Mouse (Mus musculus) cerebellum, adult 8-10 months (tissue): Measurements from ENCODE around the gene Gm13283.
"Not testable (repeated sequence)": the region's sequence is repeated elsewhere in the genome, so short reads cannot be mapped to it uniquely, and the experiment has no call there.

Source experiments
- DNase-seq: peaks from one replicate; pipeline ENCODE4 v3.0.0; 2022

Gm13283 gene

GRCm38 (mm10) chr4:88763384-88764018 lies 3.6 kb downstream of the Gm13283 start:
- DNase-seq: peak; percentile 37

GRCm38 (mm10) chr4:88773534-88773933 lies 13.6 kb downstream of the Gm13283 start, which contains the start of gene Gm13290:
Gm13290 (plus strand) TSS chr4:88773834.
- DNase-seq: not testable (repeated sequence)

- DNase-seq: not testable (repeated sequence)
These were observed 16.7 kb downstream of the Gm13283 start, which contains the start of gene Gm13289 for GRCm38 (mm10) chr4:88776622-88777021. Gm13289 (plus strand) TSS chr4:88776922.

GRCm38 (mm10) chr4:88779550-88779949 lies 19.6 kb downstream of the Gm13283 start, which contains the start of gene Gm13272:
Gm13272 (plus strand) TSS chr4:88779850.
- DNase-seq: not testable (repeated sequence)

GRCm38 (mm10) chr4:88780320-88780719 lies 20.4 kb downstream of the Gm13283 start:
- not testable (repeated sequence) for DNase-seq

GRCm38 (mm10) chr4:88781831-88782230 lies 21.9 kb downstream of the Gm13283 start, which contains the start of gene Ifnz:
Ifnz (plus strand) TSS chr4:88782131.
- DNase-seq: not testable (repeated sequence)

GRCm38 (mm10) chr4:88782335-88782734 lies 22.4 kb downstream of the Gm13283 start:
- not testable (repeated sequence) for DNase-seq

GRCm38 (mm10) chr4:88785409-88785808 lies 25.5 kb downstream of the Gm13283 start, which contains the start of gene Gm13276:
Gm13276 (plus strand) TSS chr4:88785709.
- DNase-seq: not testable (repeated sequence)

GRCm38 (mm10) chr4:88788402-88788801 lies 28.5 kb downstream of the Gm13283 start, which contains the start of gene Gm13277:
Gm13277 (plus strand) TSS chr4:88788632.
- DNase-seq: peak; percentile 63

- not testable (repeated sequence) for DNase-seq
These were observed 31.3 kb downstream of the Gm13283 start, which contains the start of gene Gm13278 for GRCm38 (mm10) chr4:88791250-88791649. Gm13278 (plus strand) TSS chr4:88791550.

- DNase-seq: peak; percentile 85
These were observed 34.2 kb downstream of the Gm13283 start, which contains the start of gene Gm13275 for GRCm38 (mm10) chr4:88793936-88794675. Gm13275 (plus strand) TSS chr4:88794487.

- DNase-seq: not testable (repeated sequence)
These were observed 37.2 kb downstream of the Gm13283 start, which contains the start of gene Gm13279 for GRCm38 (mm10) chr4:88797097-88797496. Gm13279 (plus strand) TSS chr4:88797397.

GRCm38 (mm10) chr4:88799365-88799764 lies 39.4 kb downstream of the Gm13283 start, which contains the start of gene Gm13285:
Gm13285 (plus strand) TSS chr4:88799665.
- DNase-seq: not testable (repeated sequence)

GRCm38 (mm10) chr4:88802954-88803353 lies 43.0 kb downstream of the Gm13283 start, which contains the start of gene Gm13287:
Gm13287 (plus strand) TSS chr4:88803254.
- DNase-seq: not testable (repeated sequence)

GRCm38 (mm10) chr4:88805231-88805630 lies 45.3 kb downstream of the Gm13283 start, which contains the start of gene Gm13288:
Gm13288 (plus strand) TSS chr4:88805531.
- not testable (repeated sequence) for DNase-seq

GRCm38 (mm10) chr4:88805761-88806160 lies 45.8 kb downstream of the Gm13283 start:
- DNase-seq: not testable (repeated sequence)
